Mouse (Mus musculus): ENCODE results near the gene Slc25a29. TPM values are rescaled to one million over a fixed set of nuclear protein-coding genes. Genes with fewer than 3 reads are reported as not detected.

Gene Slc25a29
- polyA plus RNA-seq, 1 experiment from 2014 or later, result 8.3 TPM

DNA sequence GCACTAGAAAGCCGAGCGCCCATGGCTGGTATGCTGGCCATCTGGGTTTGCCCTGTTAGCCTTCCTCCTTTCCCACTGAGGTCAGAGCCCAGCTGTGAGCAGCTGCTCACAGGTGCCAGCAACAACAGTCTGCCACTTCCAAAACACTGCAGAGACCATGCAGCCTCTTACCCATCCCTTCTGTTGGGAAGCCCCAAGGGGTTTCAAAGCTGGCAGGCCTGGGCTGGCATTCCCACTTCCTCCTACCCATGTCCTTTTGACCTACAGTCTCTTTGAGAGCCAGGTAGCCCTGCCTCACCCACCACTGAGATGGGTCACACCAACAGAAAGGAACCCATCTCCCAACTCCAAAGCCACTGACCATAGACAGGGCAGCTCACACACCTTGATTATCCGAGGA is 2.3 kb downstream of the Slc25a29 start:
- Histone ChIP-seq H3K36me3 (peaks cover 1% of the 10 kb centered on the region; the same call in 1 of the 2 replicates), H3K4me3 (replicated peaks) (no peak overlapping the region), H3K27me3 (replicated peaks) (no peaks in the 10 kb centered on the region), H3K4me2 (no peak overlapping the region), H3K27ac (no peak overlapping the region), H3K9me3 (no peaks in the 10 kb centered on the region), H3K9ac (no peak overlapping the region), H3K4me1 (peaks cover 31% of the 10 kb centered on the region)
- 83% methylated on average over 3 of the region's 3 CpGs for WGBS
- no peak for ATAC-seq (ENCODE audit: insufficient read depth, low FRiP score, low read depth)

GRCm38 (mm10) chr12:108832851-108833250 is 2.8 kb downstream of the Slc25a29 start:
- peaks cover 25% of the 10 kb centered on the region for H3K4me1 ChIP-seq
- H3K9me3 ChIP-seq, result no peaks in the 10 kb centered on the region
- H3K4me2 ChIP-seq, result no peak overlapping the region

GRCm38 (mm10) chr12:108831966-108832643 is 3.6 kb downstream of the Slc25a29 start:
- H3K4me2 ChIP-seq, result no peak overlapping the region
- ATAC-seq (ENCODE audit: insufficient read depth, low FRiP score, low read depth), result no peak
- H3K27ac ChIP-seq, result no peak overlapping the region
- H3K27me3 ChIP-seq (replicated peaks), result no peaks in the 10 kb centered on the region
- H3K9ac ChIP-seq, result no peak overlapping the region
- H3K4me3 ChIP-seq (replicated peaks), result no peak overlapping the region
- H3K36me3 ChIP-seq, result peaks cover 9% of the 10 kb centered on the region; the same call in 1 of the 2 replicates
- H3K4me1 ChIP-seq, result peaks cover 18% of the 10 kb centered on the region
- 55% methylated on average over 9 of the region's 9 CpGs for WGBS
- H3K9me3 ChIP-seq, result no peaks in the 10 kb centered on the region

More at GRCm38 (mm10) chr12:108832851-108833250, 2.8 kb downstream of the Slc25a29 start:
- 91% methylated on average over 8 of the region's 8 CpGs for WGBS
- Histone ChIP-seq H3K9ac (no peak overlapping the region), H3K27me3 (replicated peaks) (no peaks in the 10 kb centered on the region), H3K36me3 (peaks cover 4% of the 10 kb centered on the region; the same call in 1 of the 2 replicates), H3K27ac (no peak overlapping the region), H3K4me3 (replicated peaks) (no peak overlapping the region)
- ATAC-seq (ENCODE audit: insufficient read depth, low FRiP score, low read depth), result no peak

GRCm38 (mm10) chr12:108830358-108830757 is 5.3 kb downstream of the Slc25a29 start:
- Histone ChIP-seq H3K4me2 (no peak overlapping the region), H3K4me3 (replicated peaks) (no peak overlapping the region), H3K9ac (no peak overlapping the region), H3K27ac (no peak overlapping the region), H3K9me3 (no peaks in the 10 kb centered on the region), H3K36me3 (peaks cover 10% of the 10 kb centered on the region; the same call in 1 of the 2 replicates), H3K27me3 (replicated peaks) (no peaks in the 10 kb centered on the region), H3K4me1 (peaks cover 8% of the 10 kb centered on the region)
- no peak for ATAC-seq (ENCODE audit: insufficient read depth, low FRiP score, low read depth)
- 77% methylated on average over 6 of the region's 6 CpGs for WGBS

DNA sequence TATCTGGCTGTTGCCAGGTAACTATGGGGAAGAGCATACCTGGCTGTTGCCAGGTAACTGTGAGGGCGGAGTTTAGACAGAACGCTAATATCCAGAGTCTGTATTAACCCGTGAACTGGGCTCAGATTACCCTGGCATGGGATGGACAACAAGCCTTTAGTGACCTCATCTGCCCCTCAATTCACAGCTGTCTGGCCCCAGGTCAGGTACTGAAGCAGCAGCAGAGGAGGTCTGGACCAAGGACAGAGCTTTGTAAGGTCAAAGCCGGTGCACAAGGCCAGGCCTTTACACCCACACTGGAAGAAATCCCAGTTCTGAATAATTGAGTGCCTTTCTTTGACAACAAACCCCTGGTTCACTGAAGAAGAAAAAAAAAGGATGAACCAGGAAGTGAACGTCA is 6.0 kb downstream of the Slc25a29 start:
- Histone ChIP-seq H3K4me2 (no peak overlapping the region), H3K4me1 (0 out of 2 replicates have a peak, but pooled peaks cover 2% of the 10 kb centered on the region), H3K9me3 (no peaks in the 10 kb centered on the region), H3K36me3 (peaks cover 10% of the 10 kb centered on the region; the same call in 1 of the 2 replicates), H3K4me3 (replicated peaks) (no peak overlapping the region), H3K27me3 (replicated peaks) (no peaks in the 10 kb centered on the region), H3K9ac (no peak overlapping the region), H3K27ac (no peak overlapping the region)
- WGBS, result 74% methylated on average over 5 of the region's 5 CpGs
- no peak for ATAC-seq (ENCODE audit: insufficient read depth, low FRiP score, low read depth)

DNA sequence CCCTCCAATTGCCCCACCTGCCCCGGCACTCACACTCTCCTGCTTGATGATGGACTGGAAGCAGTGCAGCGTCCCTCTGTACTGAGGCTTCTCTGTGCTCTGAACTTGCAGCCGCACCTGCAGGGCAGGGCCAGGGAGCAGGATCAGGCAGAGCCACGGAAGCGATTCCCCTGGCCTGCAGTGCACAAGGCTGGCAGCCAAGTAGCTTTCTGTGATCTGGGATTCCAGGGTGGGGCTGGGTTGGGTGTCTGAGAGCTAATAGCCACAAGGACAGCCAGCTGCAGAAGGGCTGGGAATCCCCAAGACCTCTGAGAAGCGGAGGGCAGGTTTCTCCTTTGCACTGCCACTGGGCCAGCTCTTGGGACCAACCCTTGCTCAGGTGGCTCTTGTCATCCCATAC is 8.0 kb downstream of the Slc25a29 start:
- H3K9me3 ChIP-seq, result no peaks in the 10 kb centered on the region
- H3K4me2 ChIP-seq, result no peak overlapping the region
- H3K4me1 ChIP-seq, result no peaks in the 10 kb centered on the region
- ATAC-seq (ENCODE audit: insufficient read depth, low FRiP score, low read depth), result no peak
- 86% methylated on average over 6 of the region's 6 CpGs for WGBS
- no peak overlapping the region for H3K4me3 ChIP-seq (replicated peaks)
- no peak overlapping the region for H3K27ac ChIP-seq
- H3K36me3 ChIP-seq, result peaks cover 10% of the 10 kb centered on the region; the same call in 1 of the 2 replicates
- H3K9ac ChIP-seq, result no peak overlapping the region
- no peaks in the 10 kb centered on the region for H3K27me3 ChIP-seq (replicated peaks)

DNA sequence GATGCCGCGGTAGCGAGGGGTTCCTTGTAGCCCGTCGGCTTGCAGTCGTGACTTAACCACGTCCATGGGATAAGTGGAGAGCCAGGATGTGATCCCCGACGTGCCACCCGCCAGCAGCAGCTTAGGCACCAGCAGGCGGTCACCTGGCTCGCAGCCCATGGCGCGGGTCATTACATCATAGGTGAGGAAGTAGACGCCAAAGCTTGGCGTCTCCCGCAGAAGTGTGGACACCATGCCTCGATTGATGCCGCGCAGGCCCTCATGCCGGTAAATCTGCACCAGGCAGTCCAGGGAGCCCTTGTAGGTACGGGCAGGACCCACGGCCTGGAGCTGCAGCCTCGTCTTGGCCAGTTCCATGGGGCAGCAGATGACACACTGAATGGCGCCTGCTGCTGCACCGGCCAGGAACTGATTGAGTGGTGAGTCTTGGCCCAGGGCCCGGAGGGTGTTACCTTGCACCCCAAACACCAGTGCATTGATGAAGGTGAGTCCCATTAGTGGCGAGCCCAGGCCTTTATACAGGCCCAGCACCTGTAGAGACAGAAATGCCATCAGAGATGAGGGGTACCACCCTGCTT is 8.6 kb downstream of the Slc25a29 start:
- H3K9ac ChIP-seq, result no peak overlapping the region
- H3K4me1 ChIP-seq, result no peaks in the 10 kb centered on the region
- no peak overlapping the region for H3K27ac ChIP-seq
- H3K4me3 ChIP-seq (replicated peaks), result no peak overlapping the region
- peaks cover 10% of the 10 kb centered on the region; the same call in 1 of the 2 replicates for H3K36me3 ChIP-seq
- WGBS, result 94% methylated on average over 28 of the region's 28 CpGs
- no peak overlapping the region for H3K4me2 ChIP-seq
- no peaks in the 10 kb centered on the region for H3K27me3 ChIP-seq (replicated peaks)
- H3K9me3 ChIP-seq, result no peaks in the 10 kb centered on the region
- ATAC-seq (ENCODE audit: insufficient read depth, low FRiP score, low read depth), result no peak

DNA sequence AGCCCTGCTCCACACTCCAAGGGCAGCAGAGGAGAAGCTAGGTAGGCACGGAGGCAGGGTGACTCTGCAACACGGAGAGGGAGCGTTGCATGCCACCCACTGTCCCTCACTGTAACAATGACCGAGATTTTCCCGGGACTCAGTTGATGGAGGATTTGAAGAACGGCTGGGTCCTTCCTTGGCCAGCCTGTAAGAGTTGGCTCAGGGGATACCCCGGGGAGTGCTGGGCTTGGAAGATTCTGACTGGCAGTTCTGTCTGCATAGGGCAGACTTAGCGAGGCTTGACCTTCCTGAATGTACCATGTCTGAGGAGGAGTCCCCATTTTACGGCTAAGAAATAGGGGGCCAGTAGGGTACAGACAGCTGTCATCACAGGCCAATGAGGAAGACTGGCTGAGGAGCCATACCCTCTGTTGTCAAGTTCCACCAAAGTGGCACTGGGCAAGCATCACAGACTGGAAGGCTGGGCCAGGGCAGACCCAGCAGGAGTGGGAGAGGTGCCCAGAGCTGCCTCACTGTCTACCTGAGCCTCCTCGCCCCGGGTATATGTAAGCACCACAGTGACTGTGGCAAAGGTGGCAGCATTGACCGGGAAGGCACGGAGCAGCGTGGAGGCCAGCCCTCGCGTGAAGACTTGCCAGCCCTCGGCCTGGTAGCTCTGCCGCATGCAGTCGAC is 9.3 kb downstream of the Slc25a29 start:
- no peak overlapping the region for H3K4me3 ChIP-seq (replicated peaks)
- no peak overlapping the region for H3K27ac ChIP-seq
- H3K4me1 ChIP-seq, result no peaks in the 10 kb centered on the region
- H3K4me2 ChIP-seq, result no peak overlapping the region
- H3K9me3 ChIP-seq, result no peaks in the 10 kb centered on the region
- ATAC-seq (ENCODE audit: insufficient read depth, low FRiP score, low read depth), result no peak
- H3K27me3 ChIP-seq (replicated peaks), result no peaks in the 10 kb centered on the region
- H3K36me3 ChIP-seq, result peaks cover 10% of the 10 kb centered on the region; the same call in 1 of the 2 replicates
- 95% methylated on average over 19 of the region's 19 CpGs for WGBS
- no peak overlapping the region for H3K9ac ChIP-seq

DNA sequence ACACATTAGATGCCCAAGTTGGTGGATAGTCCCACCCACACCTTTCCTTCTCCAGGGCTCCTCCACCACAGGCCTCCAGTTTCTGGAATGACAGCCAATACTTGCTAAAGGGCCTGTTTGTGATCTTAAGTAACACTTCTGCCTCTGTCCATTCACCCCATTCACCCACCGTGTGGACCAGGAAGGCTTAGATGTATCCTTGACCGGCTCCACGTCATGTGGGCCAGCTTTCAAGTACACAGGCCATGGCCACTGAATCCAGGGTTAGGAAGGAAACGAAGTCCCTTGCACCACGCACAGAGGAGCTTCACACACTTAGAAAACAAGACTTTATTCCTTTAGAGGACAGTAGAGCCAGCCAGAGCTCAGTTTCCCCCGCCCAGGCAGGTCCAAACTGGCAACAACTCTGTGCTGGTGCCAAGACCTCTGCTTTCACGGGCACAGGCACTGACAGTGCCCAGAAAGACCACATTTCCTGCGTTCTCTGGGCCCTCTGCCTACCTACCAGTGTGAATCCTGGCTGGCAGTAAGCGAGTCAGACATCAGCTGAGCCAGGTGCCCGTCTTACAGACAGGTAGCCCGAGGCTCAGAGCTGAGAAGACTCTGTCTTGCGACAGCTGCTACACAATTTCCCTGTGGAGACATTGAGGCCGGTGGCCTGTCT is 10.0 kb downstream of the Slc25a29 start:
- Histone ChIP-seq H3K4me3 (replicated peaks) (no peak overlapping the region), H3K27ac (no peak overlapping the region), H3K4me2 (no peak overlapping the region), H3K9ac (no peak overlapping the region), H3K27me3 (replicated peaks) (no peaks in the 10 kb centered on the region), H3K36me3 (peaks cover 10% of the 10 kb centered on the region; the same call in 1 of the 2 replicates), H3K4me1 (no peaks in the 10 kb centered on the region), H3K9me3 (no peaks in the 10 kb centered on the region)
- ATAC-seq (ENCODE audit: insufficient read depth, low FRiP score, low read depth), result no peak
- 90% methylated on average over 13 of the region's 13 CpGs for WGBS

DNA sequence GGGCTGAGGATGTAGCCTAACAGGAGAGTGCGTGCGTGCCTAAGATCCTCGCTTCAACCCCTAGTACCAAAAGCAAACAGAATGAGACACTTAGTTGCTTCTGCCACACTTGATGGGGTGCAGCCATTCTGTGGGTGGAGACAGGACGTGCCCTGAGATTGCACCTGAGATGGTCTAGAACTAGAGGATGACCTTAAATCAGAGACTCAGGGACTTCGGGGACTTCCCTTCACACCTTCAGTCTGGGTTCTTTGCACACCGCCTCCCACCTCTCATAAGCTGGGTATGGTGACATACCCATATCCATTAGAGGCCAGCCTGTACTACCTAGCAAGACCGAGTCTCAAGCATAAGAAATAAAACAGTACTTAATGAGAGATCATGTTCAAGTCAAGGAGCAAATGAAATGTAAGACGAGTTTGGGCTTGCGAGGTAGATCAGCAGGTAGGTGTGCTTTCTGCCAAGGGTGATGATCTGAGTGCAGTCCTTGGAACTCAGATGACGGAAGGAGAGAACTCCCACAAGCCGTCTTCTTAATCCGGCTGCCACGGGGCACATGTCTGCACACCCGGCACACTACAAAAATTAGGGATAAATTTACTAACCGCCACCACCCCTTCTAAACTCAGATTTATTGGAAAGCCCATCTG is 11.3 kb downstream of the Slc25a29 start:
- Histone ChIP-seq H3K9me3 (no peaks in the 10 kb centered on the region), H3K4me1 (no peaks in the 10 kb centered on the region), H3K36me3 (peaks cover 10% of the 10 kb centered on the region; the same call in 1 of the 2 replicates), H3K4me2 (no peak overlapping the region), H3K27ac (no peak overlapping the region), H3K9ac (no peak overlapping the region), H3K27me3 (replicated peaks) (no peaks in the 10 kb centered on the region), H3K4me3 (replicated peaks) (no peak overlapping the region)
- no peak for ATAC-seq (ENCODE audit: insufficient read depth, low FRiP score, low read depth)
- 81% methylated on average over 15 of the region's 15 CpGs for WGBS

DNA sequence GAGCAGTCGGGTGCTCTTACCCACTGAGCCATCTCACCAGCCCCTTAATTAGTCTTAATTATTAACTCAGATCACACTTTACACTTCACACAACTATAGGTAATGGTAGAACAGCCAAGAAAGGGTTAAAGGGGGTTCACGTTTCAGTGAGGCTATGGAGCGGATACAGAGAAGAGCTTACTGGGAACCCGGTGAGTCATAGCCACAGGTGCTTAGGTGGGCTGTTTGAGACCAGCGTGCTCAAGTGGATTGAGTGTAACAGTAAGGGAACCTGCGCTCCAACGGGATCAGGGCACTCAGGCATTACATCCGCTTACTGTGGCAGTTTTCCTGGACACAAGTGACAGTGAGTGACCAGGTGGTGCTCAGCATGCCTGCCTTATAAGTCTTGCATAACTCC is 12.6 kb downstream of the Slc25a29 start:
- no peak overlapping the region for H3K27ac ChIP-seq
- H3K27me3 ChIP-seq (replicated peaks), result no peaks in the 10 kb centered on the region
- no peak overlapping the region for H3K4me2 ChIP-seq
- H3K9me3 ChIP-seq, result no peaks in the 10 kb centered on the region
- ATAC-seq (ENCODE audit: insufficient read depth, low FRiP score, low read depth), result no peak
- no peak overlapping the region for H3K4me3 ChIP-seq (replicated peaks)
- H3K4me1 ChIP-seq, result no peaks in the 10 kb centered on the region
- H3K36me3 ChIP-seq, result 0 out of 2 replicates have a peak, but pooled peaks cover 6% of the 10 kb centered on the region
- H3K9ac ChIP-seq, result no peak overlapping the region
- whole genome bisulfite sequencing, result 59% methylated on average over 8 of the region's 8 CpGs

Measured in stomach, embryonic 15.5 days (tissue).